Mouse (Mus musculus) 3T3-L1 (cell line): ENCODE results near the gene Enoph1.
A peak's percentile ranks its signal among the peaks of the same experiment; 100 is the strongest.

Experiments
- DNase-seq: peaks from one replicate; pipeline ENCODE4 v3.0.0-alpha.2; 2015; ENCODE audit warnings: low read depth, low spot score

Gene Enoph1

DNA sequence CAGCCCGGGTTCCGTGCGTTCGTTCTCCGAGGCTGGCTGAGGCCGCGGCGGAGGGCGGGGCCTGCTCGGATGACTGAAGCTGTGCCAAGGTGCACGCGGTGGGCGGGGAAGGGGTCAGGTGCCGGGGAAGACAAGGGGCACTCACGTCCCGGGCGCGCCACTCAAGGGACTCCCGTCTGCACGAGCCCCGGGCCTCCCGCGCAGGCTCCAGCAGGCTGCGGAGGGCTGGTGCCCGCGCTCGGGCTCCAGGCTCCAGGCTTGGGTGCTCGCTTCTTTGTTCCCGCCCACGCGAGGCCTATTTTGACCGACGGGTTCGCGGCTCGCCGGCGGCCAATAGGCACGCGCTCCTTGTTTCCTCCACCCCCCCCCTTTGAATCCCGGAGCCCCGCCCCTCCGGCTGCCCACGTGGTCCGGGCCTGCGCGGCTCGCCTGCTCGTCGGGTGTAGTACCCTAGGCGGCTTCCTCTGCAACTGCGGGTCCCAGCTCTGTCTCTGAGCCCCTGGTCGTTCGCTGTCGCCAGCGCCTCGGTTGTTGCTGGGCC is at the start of gene Enoph1, which contains the start of gene Hnrnpdl:
Gene Enoph1 (plus strand): TSS at position 384 of the 541 bp plus-strand sequence.
Gene Hnrnpdl (minus strand): TSS at position 63 of the 541 bp plus-strand sequence.
- peak; percentile 93 for DNase-seq

DNA sequence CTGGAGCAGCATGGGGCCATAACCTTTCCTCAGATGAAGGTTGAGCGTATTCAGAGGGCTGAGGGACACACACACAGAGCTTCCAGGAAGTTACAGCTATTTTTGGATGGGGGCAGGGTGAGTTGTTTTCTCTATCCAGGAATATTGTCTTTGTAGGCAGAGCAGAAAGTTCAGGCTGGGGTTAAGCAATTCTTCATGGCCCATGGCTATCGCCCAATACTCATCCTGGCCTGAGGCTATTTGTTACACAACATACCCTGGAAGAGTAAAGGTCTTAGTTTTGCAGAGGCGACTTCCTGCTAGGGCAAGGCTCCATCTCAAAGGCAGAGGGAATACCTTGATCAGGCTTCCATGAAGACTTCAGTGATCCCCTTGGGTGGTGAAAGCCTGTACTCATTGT is 45.6 kb upstream of the Enoph1 start:
- no peak for DNase-seq

DNA sequence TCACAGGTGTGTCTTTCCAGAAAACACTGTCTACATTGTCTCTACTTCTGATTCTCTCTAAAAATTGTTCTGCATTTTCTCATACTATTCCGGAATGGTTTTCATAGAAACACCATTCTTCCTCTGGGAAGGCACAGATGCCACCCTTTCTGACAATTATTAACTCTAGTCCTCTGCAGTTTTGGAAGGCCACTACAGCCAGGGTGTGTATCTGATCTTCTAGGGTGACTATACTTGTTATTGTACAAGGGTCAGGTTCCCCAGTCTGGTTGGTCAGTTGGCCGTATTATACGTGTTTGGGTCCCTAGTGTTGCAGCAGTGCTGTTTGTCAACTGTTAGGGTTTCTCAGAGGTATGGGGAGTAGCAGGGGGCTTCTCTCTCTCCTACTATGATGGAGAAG is 45.1 kb upstream of the Enoph1 start:
- DNase-seq = no peak

DNA sequence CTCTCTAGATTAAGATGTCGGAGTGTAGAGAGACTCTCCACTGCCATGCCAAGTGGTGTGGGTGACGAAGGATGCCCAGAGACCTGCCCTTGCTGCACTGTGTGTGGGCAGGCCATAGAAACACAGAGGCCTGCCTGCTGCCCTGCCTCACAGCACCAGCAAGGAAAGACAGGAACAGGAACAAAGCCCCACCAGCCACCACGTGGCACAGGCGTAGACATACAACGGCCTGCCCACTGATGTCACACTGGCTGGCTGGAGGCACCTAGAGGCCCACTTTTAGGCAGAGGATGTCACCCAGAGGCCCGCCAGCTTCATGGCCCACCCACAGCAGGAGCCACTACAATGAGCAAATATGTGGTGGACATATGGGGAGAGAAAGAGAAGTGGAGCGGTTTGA is 39.7 kb upstream of the Enoph1 start:
- no peak for DNase-seq

DNA sequence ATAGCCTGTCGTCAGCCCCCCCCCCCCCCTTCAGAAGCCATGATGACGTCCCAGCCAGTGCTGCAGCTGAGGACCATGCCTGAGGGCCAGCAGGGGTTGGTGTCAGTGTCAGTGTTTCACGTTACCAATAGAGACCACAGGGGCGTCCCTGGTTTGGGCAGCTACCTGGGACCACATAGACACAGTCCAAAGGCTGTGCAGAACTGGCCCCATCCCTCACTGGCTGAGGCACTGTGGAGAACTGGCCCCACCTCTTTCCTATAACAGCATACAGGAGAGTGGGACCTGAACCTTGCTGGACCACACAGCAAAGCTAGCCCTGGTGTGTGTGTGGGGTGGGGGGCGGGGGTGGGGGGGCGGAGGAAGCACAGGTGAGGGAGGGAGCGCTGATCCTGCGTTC is 39.3 kb upstream of the Enoph1 start:
- no peak for DNase-seq

DNA sequence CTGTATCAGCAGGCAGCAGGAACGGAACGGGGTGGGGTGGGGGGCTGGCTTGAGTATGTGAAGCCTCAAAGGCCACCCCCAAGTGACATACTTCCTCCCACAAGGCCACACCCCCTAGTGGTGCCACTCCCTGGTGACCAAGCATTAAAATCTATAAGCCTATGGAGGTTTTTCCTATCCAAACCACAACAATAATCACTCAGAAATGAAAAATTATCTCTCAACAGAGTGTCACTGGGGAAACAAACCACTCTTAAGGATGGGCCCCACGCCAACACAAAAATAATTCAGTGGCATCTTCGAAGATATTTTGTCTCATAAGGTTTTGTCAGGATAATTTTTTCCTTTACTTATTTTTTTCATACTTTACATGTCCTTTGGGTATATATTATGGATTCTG is 35.9 kb upstream of the Enoph1 start:
- no peak for DNase-seq

DNA sequence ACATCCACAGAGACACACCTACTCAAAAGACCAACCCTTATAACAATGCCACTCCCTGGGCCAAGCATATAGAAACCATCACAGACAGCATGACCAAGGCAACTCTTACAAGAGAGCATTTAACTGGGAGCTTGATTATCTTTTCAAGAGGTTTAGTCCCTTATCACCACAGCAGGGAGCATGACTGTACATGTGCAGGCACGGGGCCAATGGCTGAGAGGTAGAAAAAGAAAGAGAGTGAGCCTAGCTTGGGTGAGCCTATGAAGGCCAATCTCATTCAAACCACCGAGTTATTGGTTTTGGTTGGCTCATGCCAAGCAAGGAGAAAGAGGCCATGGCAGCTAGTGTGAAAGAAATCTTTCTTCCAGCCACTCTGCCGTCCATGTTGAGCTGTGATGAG is 34.4 kb upstream of the Enoph1 start:
- no peak for DNase-seq

DNA sequence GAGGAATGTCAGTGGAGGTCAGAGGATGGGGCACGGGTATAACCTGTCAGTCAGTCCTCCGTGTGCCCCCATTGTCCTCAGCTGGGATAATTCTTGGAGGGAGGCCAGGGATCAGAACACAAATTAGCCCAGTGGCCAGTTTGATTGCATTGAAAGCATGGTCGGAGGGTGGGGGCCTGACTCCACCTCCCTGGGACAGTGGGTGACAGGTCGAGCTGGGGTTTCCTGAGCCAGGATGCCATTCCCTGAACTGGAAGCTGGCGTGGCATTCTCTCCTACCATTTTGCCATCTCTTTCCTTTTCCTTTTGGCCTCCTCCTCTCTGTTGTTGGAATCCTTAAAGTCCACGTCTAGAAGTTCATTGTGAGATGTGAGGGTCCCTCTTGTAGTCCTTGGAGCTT is 33.9 kb upstream of the Enoph1 start:
- DNase-seq = no peak

DNA sequence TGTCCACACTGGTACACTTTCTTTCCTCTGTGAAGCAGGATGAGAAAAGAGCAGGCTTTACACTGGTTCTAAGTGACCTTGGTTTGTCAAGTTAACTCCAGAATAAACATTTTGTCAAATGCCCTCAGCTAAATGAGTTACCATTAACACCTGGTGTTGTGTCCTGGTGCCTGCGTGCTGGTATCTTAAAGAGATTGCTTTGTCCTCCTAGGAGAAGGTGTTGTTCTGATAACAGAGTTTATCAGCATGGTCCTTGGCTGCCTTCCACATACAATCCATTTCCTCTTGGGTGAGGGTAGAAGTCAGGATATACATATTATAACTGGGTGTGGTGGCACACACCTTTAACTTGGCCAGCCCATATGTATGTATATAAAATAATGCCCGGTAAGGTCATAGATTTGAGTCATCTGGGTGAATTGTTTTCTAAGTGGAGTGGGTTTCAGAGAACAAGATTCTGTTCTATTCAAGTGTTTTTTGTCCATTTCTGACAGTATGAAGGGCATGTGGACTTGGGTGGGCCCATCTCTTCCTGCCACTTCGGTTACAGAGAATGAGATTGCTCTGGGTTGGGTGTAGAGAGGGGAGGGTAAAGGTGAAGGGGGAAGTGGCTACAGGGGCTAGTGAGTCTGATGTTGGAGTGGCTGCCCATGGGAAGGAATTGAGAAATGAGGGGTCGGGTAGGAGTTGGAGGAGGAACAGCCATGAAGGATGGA is 33.3 kb upstream of the Enoph1 start:
- no peak for DNase-seq

DNA sequence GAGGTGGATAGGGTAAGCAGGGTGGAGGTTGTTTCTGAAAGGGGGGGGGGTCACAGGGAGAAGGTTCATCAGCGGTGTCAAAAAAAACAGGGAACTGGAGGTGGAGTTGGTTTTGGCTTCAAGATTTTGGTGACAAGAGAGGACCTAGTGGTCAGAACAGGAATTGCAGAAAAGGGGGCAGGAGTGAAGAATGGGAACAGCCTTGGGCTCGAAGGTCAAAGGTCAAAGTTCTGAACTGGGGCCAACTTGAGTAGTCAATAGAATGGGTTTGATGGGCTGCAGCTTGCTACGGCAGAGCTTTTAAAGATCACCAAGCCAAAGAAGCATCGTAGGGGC is 32.8 kb upstream of the Enoph1 start:
- DNase-seq = peak; percentile 16

DNA sequence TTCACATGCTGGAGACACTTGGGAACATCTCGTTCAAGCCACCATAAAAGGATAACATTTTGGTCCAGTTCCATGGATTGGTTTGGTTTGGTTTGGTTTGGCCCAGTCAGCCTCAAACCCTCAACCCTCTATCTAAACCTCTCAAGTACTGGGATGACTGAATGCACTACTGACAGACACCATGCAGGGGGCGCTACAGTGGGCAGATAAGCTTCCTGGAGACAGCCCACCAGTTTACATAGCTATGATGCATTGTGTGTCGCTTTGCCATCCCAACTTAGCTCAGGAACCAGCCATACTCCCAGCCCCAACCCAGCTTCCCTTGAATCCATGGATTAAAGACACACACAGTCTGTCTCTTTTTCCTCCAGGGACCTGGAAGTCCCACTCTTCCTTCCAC is 31.3 kb upstream of the Enoph1 start:
- no peak for DNase-seq

DNA sequence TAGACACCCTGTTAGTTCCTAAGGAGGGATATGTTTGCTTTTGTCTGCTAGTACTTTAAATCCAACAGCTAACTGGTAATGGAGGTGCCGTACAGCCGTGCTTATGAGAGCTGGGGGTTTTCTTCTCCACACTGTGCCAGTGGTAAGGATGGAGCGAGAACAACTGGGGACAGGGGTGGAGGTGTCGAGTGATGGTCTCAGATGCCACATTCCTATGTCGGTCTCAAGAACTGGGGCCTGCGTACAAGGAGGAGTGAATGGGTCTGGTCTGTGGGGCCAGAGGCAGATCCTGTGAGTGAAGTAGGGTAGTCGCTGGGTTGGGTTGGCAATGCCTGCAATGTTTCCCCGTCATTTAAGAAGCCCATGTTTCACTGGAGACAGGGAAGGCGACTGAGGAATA is 27.2 kb upstream of the Enoph1 start:
- DNase-seq = no peak

DNA sequence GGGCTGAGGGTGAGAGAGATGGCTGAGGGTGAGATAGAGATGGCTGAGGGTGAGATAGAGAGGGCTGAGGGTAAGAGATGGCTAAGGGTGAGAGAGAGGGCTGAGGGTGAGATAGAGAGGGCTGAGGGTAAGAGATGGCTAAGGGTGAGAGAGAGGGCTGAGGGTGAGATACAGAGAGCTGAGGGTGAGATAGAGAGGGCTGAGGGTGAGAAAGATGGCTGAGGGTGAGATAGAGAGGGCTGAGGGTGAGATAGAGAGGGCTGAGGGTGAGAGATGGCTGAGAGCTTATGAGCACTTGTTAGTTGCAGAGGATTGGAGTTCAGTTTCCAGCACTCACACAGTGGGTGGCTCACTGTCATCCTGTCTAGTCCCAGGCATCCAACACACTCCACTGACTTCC is 19.7 kb upstream of the Enoph1 start:
- DNase-seq = no peak

DNA sequence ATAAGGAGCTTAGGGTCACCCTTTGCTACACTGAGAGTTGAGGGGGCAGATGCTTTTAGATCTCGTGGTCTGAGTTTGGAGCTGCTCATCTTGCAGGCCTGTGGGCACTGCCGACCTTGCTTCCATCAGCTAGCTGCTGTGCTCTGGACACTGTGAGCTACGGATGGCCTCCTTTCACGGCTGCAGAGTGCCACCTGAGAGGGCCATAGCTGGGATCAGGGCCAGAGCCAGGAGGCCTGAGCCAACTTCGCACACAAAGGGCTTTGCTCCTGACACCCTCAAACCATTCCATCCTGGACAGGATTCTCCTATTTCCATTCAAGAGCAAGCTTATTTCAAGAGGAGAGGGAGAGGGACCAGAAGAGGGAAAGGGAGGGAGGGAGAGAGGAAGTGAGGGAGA is 15.4 kb upstream of the Enoph1 start:
- DNase-seq = no peak

DNA sequence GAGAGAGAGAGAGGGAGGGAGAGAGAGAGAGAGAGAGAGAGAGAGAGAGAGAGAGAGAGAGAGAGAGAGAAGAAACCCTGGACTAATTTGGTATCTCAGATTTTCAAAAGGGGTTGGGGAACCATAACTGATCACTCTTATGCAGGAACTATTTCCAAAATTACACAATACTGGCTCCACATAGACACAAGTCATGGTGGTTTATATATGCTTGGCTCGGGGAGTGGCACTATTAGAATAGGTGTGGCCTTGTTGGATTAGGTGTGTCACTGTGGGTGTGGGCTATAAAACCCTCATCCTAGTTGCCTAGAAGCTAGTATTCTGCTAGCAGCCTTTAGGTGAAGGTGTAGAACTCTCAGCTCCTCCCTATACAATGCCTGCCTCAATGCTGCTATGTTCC is 14.9 kb upstream of the Enoph1 start:
- DNase-seq = no peak

DNA sequence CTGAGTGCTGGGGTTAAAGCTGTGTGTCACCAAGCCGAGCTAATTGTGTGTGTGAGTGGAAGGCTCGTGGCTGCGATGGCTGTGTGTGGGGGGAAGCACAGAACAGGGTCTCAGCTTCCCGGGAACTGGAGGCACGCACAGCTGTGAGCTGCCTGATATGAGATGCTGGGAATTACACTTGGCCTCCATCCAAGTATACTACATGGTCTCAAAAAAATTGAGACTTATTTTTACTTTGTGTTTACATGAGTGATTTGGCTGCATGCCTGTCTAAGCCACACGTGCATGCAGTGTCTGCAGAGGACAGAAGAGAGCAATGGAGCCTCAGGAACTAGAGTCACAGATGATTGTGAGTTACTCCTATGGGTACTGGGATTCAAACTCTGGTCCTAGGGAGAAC is 9.7 kb upstream of the Enoph1 start:
- peak; percentile 42 for DNase-seq

DNA sequence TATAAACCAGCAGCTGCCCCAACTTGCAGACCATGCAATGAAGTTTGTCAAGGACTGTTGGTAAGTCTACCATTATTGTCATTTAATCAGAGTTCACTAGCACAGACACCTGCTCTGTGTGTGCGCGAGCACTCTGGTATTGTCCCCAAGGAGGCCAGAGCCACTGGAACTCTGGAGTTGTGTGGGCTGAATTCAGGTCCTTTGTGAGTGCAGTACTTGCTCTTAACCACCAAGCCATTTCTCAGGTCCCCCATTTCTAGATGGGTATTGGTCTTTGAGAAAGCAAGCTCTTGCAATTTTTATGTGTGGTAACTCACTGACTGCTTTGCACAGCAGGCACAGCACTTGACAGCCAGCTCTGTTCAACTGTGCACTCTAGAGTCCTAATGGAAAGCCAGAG is 7.7 kb upstream of the Enoph1 start:
- DNase-seq = peak; percentile 55

DNA sequence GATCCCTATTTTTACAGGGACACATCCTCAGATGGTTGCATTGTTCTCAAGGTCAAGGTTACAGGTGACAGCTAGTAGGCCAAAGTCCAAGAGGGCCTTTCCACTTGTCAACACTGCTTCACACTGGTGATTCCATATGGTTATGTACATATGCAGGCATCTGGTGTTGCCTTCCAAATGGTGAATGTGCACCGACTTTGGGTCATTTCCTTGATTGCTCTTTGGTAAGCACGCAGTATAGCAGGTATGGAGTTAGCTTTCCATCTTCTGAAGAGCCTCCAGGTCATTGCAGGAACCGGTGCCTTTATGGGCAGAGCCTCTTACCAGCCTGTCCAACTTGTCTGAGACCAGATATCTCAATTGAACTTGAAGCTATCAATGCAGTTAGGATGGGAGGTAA is 7.1 kb upstream of the Enoph1 start:
- no peak for DNase-seq

DNA sequence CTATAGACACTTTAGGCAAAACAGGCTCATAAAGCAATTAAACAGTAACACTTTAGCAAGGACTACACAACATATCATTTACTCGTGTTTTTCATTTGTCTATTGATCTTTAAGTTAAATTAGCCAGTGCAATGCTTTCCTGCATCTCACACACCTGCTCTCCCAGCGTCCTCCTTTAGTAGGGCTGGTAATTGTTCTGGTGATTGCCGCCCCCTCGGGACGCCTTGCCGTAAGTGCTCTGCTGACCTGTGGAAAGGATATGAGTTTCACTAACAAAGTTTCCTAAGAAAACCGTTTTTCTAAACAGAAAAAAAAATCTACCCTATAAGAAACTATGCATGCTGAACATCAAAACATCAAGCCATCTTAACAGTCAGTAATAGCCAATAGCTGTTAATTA is 3.8 kb upstream of the Enoph1 start:
- no peak for DNase-seq

DNA sequence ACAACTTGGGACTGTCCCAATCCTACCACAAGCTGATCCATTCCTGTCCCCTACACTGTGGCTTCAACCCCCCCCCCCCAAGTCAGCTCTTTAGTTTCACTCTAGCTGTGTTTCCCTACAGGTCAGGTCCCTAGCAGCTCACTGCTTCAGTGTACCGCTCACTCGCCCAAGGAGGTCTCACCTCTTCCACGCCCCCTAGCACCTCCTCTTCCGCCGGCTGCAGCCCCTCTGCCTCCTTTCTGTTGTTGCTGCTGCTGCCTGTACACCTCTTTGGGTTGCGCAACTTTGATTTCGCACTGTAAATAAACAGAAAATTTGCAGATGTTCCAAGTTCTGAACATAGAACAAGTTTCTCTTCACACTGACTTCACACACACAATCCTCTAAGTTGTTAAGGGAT is 3.1 kb upstream of the Enoph1 start:
- peak; percentile 50 for DNase-seq

DNA sequence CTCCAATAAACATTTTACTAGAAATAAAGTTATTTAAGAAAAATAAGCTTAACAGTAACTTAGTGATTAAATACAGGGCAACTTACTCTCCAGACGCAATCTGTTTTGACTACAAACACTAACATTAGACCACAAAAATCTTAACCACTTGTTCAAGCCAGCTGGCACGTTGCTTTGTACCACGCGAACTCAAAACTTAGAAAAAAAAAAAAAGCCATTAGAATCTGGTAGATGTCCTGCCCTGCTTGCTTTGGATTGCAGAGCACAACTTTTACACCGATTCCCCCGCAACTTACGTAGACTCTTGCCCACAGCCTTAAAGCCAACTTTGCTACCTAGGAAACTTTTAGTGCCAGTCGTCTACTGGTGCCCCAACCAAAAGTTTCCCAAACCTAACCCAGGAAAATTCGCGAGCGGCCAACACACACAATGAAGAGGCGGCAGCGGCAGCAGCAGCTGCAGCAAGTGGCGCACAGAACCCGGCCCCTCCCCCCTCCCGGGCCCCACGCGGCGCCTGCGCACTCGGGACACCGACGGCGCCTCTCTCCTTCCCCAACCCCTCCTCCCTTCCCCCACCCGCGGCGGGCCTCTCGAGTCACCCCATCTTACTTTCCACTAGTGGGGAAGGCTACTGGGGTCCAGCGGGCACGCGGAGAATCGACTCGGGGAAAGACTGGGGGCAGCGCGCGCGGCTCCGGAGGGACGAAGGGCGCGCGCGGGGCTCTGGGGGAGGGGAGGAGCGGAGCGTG is 1.6 kb upstream of the Enoph1 start:
- peak; percentile 79 for DNase-seq

DNA sequence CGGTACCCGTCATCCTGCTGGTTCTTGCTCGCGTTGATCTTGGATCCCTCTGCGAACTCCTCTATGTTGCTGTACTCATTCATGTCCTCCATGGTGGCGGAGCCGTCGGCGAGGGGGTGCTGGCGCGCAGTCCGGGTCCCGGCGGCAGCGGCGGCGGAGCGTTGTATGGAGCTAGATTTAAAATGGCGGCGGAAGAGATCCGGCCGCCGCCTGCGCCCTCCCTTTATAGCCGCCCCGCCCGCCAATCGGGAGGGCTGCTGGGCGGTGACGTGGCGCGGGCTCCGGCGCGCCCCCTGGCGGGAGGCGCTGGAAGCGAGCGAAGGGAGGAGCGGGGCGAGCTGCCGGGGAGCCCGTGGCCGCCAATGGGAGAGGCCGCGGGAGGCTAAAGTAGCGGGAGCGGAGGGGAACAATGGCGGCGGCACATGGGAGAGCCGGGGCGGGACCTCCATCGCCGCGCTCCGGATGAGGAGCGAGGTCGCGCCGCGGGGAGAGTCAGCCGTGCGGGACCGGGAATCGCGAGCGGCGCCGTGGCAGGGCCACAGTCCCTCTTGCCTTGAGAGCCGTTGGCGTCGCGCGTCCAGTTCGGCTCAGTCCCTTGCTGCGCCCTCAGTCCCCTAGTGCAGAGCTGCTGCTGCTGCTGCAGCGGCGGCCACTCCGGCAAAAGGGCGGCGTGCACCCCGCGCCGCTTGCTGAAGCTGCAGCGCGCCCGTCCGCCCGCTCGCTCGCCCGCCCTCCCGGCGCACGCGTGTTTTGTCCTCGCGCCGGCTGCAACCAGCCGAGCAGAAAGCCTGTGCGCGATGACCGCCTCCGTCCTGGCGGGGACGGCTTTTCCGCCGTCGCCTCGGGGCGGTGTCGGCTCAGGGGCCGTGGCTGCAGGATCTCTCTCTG is 827 bp upstream of the Enoph1 start:
- DNase-seq = peak; percentile 85
